Mouse (Mus musculus) bone marrow, adult 2 months (tissue): ENCODE measurements around the gene Syce1l.

Experiments used
- CTCF ChIP-seq: fragments of 200-500 bp; IDR thresholded peaks from 2 replicates; pipeline ENCODE4 v1.5.1; 2011; ENCODE audit warnings: low read length, control low read depth; ENCODE audit not compliant: control insufficient read depth, insufficient read depth
- POLR2A ChIP-seq: fragments of 200-500 bp; IDR thresholded peaks from 2 replicates; pipeline ENCODE4 v1.6.1; 2011; ENCODE audit warnings: low read depth, mild to moderate bottlenecking, control low read depth, low read length, borderline replicate concordance; ENCODE audit not compliant: control insufficient read depth

GRCm38 (mm10) chr8:113665951-113666350, 22.9 kb downstream of the Syce1l start:
- TF ChIP-seq POLR2A, result no peak
- no peak for TF ChIP-seq CTCF
